Mouse (Mus musculus): ENCODE results near the gene Ppt2.

- TF ChIP-seq POLR2A (IDR thresholded peaks at IDR 0.05; ENCODE audit: control insufficient read depth, low read depth, low read length) = no peak
- peak; percentile 18; the same call in 1 of the 2 replicates for TF ChIP-seq CTCF (IDR thresholded peaks at IDR 0.05; ENCODE audit: control insufficient read depth, insufficient read depth, insufficient replicate concordance, low read depth, low read length)
Measured at GRCm38 (mm10) chr17:34626773-34627092, 1.6 kb downstream of the Ppt2 start.

All from testis, adult 2 months (tissue).